Mouse (Mus musculus) ES-CJ7 (cell line): ENCODE results near the gene Trp53i13.

ENCODE experiments used
- DNase-seq: peaks from one replicate; pipeline ENCODE4 v3.0.0; 2011; ENCODE audit warnings: low read depth, low spot score

The Trp53i13 gene

DNA sequence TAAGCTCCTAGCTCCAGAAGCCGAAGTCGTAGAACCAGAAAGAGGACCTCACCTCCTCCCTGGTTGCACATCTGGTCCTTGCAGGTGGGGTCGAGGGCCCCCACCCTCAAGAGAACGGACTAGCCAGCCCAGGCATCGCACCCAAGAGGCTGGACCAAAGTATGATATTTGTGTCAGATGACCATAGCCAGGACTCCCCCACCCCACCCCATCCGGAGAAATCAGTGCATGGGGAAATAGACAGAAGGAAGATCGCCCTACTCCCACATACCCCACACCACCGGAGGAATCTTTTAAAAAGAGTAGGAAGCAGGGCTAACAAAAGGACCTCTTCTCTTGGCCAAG lies 52.7 kb downstream of the Trp53i13 start:
- no peak for DNase-seq

DNA sequence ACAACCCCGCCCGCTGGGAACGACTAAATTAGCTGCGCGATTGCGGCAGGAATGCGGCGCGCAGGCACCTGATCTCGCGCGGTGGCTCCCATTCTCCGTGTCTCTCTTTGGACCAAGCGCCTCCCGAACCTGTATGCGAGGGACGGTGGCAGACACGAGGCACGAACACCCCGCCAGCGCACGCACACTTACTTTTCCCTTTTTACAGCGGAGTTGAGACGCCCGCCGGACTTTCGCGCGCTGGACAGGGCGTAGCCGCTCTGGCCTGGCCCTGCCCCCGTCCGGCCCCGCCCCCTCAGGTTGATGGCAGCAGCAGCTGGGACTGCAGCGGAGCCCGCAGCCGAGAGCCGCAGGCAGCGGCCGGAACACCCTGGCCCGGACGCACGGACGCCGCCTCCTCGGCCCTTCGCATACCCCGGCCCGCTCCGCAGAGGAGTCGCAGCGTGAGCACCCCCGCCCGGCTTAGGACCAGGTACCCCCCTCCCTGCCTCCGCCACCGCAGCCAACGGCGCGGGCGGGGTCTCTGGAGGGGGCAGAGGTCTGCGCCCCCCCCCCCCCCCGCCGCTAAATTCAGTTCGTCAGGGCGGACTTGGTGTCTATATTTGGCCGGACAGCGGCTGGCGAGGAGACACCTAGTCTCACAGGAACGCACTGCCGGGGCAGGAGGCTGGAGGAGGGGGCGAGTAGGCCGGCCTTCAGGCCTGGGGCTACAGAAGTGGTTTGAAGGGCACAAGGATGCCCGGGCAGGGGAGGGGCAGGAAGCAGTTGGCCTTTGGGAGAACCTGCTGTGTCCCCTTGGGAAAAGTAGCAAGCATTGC lies 53.3 kb downstream of the Trp53i13 start, which contains the start of gene Coro6:
Coro6 (plus strand) TSS at position 129 of the 818 bp plus-strand sequence.
- DNase-seq: no peak

DNA sequence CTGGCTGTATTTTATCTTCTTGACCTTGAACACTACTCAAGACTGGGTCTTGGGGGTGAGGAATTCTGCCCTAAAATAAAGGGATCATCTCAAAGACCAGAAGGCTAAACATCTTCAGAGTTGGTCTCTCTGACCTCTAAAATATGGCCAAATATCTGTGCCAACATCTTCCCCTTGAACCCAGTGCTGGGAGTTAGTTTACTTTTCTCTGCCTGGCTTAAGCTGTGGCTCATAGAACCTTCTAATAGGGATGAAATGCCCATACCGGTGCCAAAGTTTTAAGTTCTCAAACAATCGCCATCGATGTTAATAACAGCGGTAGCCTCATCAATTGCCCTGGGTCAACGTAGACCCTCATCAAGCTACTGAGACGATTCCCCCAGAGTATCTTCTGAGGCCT lies 53.9 kb downstream of the Trp53i13 start:
- no peak for DNase-seq
